Mouse (Mus musculus) heart, postnatal 36 days (tissue): ENCODE data around the gene Card6. TPM values are rescaled to one million over a fixed set of nuclear protein-coding genes. Genes with fewer than 3 reads are reported as not detected.
"Not testable (repeated sequence)": the region's sequence is repeated elsewhere in the genome, so short reads cannot be mapped to it uniquely, and the experiment has no call there.

Source experiments
- DNase-seq, 2 experiments: peaks; one replicate each; pipeline ENCODE4 v3.0.0; 2021 to 2022
- intact Hi-C: fragments of 180-260 bp; cut with DNase I; formaldehyde crosslinking; loops from one replicate; pipeline ENCODE4 v1.15.1; 2025
- total RNA-seq, 2 experiments: library from RNA; stranded (reverse); gene quantifications; 2 replicates each; pipeline ENCODE4 v1.2.3; 2021

Card6 gene
- total RNA-seq, 2 experiments from 2014 or later: 7.3 to 7.4 TPM

DNA sequence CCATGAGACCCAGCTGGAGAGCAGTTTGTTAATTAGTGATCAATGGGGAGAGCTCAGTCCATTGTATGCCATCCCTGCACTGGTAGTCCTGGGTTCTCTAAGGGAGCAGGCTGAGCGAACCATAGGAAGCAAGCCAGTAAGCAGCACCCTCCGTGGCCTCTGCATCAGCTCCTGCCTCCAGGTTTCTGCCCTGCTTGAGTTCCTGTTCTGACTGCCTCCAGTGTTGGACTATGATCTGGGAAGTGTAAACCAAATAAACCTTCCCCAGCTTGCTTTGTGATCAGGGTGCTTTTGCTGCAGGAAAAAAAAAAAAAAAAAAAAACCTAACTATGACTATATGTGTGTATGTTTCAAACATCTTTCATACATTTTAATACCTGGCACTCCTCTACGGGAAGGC is 25.0 kb upstream of the Card6 start:
- intact Hi-C loops: no loop called here
- no peak for DNase-seq

GRCm38 (mm10) chr15:5130887-5131668 is 22.7 kb upstream of the Card6 start:
- DNase-seq, intact Hi-C loops: not testable (repeated sequence)

DNA sequence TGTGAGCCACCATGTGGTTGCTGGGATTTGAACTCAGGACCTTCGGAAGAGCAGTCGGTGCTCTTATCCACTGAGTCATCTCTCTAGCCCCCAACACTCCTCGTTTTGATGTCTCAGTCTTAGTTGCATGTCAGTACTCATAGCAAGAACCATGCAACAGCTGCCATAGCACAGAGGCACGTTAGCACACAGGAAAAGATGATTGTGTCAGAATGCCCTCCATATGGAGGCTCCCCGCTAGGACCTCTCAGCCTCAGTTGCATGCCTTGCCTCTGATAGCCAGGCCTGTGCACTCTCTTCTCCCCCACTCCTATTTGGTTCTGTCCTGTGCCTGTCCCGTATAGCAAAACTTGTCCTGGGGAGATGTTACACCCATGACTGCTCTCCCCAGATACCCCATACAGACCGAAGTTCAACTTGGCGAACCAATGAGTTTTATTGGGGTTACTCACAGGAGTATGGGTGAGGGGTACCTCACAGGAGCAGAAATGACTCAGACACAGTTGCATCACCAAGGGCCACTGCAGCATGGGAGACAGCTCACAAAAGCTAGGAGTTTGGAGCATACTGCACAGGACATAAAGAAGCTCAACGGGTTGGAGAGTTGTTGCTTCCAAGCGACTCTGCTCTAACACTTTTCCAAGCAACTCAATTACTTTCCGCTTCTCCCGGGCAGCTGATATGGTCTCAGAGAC is 20.9 kb upstream of the Card6 start:
- intact Hi-C loops: no loop called here
- no peak for DNase-seq

DNA sequence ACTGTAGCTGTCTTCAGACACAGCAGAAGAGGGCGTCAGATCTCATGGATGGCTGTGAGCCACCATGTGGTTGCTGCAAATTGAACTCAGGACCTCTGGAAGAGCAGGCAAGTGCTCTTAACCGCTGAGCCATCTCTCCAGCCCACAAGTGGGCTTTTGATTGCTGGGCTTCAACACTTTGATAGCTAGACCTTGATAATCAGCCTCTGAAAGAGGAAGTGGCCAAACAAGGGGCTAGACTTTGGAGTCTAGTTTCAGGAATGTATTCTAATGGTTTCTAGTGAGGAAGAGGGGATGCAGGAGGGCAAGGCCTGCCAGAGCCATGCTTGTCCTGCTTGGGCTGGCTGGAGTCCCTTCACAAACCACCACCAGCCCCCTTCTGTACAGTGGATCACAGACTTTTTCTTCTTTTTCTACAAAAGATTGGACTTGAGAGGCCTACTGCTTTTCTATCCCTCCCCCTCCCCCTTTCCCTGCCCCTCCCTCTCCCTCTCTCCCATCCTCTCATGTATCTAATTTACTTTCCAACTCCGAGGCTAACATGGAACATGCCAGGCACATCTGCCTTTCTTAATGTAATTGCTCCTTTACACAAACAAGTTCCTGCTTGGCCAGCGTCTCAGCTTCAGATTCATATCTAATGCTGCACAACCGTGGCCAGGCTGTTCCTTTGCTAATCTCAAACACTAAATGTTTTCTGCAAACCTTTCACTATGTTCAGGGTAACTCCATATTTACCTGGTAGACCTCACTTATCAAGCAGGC is 20.0 kb upstream of the Card6 start:
- intact Hi-C loops: no loop called here
- no peak for DNase-seq

DNA sequence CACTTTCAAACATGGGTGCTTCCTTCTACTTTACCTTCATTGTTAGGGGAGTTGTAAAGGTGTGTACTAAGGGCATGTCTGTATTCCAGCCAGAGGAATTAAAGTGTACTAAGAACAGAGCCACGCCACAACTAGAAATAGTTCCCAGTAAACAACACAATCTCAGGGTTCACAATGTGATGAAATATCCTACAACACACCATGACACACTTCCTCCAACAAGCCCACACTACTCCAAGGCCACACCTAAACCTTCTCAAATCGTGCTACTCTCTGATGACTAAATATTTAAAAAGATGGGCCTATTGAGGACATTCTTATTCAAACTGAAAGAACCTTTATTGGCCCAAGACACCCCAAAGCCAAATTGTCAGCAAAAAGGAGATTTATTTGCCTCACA is 19.1 kb upstream of the Card6 start:
- intact Hi-C loops: no loop called here
- DNase-seq: no peak

DNA sequence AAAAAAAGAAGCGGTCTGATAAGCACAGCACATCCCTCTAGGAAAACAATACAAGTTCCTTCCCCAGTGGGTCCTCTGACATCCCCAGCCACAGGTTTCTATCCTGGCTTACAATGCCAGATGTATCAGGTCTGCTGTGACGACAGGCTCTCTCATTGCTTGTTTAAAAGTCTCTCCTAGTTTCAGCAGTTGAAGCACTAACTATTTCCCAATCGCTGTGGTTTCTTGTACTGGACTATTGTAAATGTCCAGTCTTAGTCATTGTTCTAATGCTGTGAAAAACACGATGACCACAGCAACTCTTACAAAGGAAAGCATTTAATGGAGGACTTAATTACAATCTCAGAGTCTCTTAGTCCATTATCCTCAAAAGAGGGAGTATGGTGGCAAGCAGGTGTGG is 18.1 kb upstream of the Card6 start:
- no peak for DNase-seq
- intact Hi-C loops: no loop called here

- no peak for DNase-seq
- intact Hi-C loops: no loop called here
Measured at GRCm38 (mm10) chr15:5121535-5122313, 13.4 kb upstream of the Card6 start.

- DNase-seq: no peak
- intact Hi-C loops: loop anchor here (5.0 to 10.0 kb wide), 2 partner anchors 38 to 1265 kb away; no protein-coding TSS in a partner anchor
Measured at GRCm38 (mm10) chr15:5119707-5120106, 11.4 kb upstream of the Card6 start.

- DNase-seq: no peak
- intact Hi-C loops: loop anchor here (5.0 to 10.0 kb wide), 2 partner anchors 38 to 1266 kb away; no protein-coding TSS in a partner anchor
Measured at GRCm38 (mm10) chr15:5119192-5119591, 10.9 kb upstream of the Card6 start.

DNA sequence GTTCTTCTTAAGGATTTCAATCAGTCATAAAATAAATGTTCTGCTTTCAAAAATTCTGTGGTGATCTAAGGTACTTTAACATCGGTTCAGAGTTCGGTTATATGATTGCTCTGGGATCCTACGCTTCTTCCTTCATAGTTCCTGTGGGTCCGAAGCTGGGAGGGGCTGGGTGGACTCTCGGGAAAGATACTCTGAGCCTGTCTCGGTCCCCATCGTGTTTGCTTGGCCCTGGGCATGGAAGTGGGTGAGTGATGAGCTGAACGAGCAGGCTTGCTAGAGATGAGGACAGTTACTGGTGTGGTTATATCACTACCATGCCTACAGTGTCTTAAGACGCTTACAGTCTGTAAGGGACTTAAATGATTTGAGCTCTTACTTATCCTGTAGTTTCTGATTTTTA is 10.3 kb upstream of the Card6 start:
- DNase-seq: no peak
- intact Hi-C loops: loop anchor here (5.0 to 10.0 kb wide), 2 partner anchors 39 to 1266 kb away; no protein-coding TSS in a partner anchor

DNA sequence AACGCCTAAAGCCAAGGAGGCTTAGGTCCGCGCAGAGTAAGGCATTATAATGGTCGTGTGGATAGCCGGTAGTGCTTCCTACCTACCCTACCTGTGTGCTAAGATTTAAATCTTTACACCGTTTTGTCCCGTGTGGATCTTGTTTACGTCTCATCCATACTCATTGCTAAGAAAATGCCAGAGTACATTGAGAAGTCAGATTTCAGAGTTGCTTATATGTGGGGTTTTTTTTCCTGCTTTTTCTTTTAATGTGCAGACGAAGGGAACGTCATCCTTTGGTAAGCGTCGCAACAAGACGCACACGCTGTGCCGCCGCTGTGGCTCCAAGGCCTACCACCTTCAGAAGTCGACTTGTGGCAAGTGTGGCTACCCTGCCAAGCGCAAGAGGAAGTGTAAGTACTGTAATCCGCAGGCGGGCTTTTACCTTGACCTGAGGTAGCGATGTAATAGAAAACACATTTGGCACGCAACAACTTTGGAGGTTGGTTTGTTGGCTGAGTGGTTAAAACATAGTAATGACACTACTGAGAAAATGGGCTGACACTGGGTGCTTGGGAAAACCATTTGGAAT is 8.8 kb upstream of the Card6 start:
- intact Hi-C loops: loop anchor here (1.0 to 10.0 kb wide), 3 partner anchors 40 to 1268 kb away; no protein-coding TSS in a partner anchor
- DNase-seq: no peak

DNA sequence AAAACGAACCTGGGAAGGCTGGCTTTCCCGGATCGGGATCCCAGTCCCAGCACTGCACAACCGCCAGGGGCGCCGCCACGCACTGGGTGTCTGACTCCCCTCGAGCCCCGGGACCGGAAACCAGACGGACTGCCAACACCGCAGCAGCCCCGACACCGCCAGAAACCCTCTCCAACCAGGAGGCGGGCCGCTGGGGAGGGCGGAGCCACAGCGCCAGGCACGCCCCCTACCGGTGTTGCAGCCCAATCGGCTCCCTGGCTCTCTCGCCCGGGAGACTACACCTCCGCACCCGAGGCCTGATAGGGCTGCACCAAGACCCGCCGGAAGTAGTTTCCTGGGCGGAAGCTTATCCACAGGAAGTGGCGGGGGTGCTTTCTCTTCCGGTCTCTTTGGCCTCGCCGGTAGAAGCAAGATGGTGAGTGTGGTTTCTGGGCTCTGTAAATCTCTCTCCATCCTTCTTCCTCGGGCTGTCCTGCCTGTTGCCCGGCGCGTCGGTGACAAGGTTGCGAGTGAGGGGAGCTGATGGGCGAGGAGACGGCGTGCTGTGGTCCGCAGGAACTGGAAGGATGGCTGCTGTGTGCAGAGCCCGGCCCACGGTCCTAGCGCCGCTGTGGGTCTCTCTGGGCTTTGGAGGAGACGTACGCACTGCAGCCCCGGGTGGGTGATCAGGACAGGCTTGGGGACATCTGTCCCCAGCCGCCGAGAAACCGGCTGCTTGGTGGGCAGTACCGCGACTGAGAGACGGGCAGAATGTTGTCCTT is 8.1 kb upstream of the Card6 start, which contains the start of gene Rpl37:
Gene Rpl37 (plus strand): TSS at position 376 of the 761 bp plus-strand sequence.
- intact Hi-C loops: loop anchor here (1.0 to 10.0 kb wide), 4 partner anchors 29 to 1268 kb away; no protein-coding TSS in a partner anchor
- peak; percentile 97 to 99 for DNase-seq

DNA sequence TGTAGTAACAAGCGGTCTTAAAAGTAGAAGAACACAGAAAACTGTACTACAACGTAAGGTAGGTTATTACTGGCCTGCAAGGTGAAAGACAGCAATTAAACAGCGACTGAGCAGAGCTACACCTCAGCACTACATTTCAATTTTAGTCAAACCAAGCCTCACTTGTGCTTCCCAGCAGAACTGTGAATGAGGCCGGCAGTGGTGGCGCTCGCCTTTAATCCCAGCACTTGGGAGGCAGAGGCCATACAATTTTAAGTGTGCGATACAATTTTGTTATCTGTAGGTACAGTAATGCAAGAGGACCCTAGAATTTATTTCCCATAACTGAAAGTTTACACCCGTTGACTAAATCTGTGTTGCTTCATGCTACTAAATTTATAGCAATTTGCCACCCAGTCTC is 6.8 kb upstream of the Card6 start:
- no peak for DNase-seq
- intact Hi-C loops: loop anchor here (5.0 to 10.0 kb wide), 2 partner anchors 42 to 1270 kb away; no protein-coding TSS in a partner anchor

DNA sequence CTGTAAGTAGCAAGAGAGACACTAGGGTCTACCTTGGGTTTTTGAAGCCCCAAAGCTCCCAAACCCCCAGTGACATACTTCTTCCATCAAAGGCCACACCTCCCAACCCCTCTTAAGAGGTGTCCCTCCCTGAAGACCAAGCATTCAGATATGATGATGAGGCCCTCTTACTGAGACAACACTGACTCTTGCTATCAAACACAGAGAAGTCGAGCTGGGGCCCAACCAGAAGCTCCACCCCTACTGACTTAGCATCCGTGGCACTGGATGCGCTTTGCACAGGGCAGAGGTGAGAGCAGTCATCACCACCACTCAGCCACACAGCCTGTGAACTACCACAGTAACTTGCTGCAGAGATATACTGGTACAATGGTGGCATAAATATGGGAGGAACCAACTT is 4.3 kb upstream of the Card6 start:
- no peak for DNase-seq
- intact Hi-C loops: loop anchor here (10.0 kb wide), 1 partner anchor 1272 kb away; no protein-coding TSS in a partner anchor

GRCm38 (mm10) chr15:5108655-5109040 is 309 bp upstream of the Card6 start:
- intact Hi-C loops: loop anchor here (10.0 kb wide), 1 partner anchor 1054 kb away; no protein-coding TSS in a partner anchor
- DNase-seq: peak in 1 of 2 experiments; percentile 11

GRCm38 (mm10) chr15:5106293-5106692 is 2.0 kb downstream of the Card6 start:
- intact Hi-C loops: loop anchor here (10.0 kb wide), 1 partner anchor 1051 kb away; no protein-coding TSS in a partner anchor
- no peak for DNase-seq

DNA sequence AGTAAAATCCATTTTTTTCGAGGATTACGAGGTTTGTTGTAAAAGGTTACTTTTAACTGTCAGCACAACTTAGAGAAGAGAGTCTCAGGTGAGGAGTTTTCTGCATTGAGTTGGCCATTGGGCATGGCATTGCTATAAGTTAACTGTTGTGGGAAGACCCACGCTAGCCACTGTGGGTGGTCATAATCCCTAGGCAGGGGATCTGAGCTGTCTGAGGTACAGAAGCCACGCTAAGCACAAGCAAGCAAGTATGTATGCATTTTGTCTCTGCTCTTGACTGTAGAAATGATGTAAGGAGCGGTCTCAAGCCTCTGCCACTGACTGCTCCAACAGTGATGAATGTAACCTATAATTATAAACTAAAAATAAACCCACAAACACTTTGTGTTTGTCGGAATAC is 2.4 kb downstream of the Card6 start:
- no peak for DNase-seq
- intact Hi-C loops: loop anchor here (10.0 kb wide), 1 partner anchor 1051 kb away; no protein-coding TSS in a partner anchor

GRCm38 (mm10) chr15:5102312-5102711 is 6.0 kb downstream of the Card6 start:
- DNase-seq: no peak
- intact Hi-C loops: loop anchor here (2.0 to 10.0 kb wide), 2 partner anchors 14 to 1048 kb away; no protein-coding TSS in a partner anchor

DNA sequence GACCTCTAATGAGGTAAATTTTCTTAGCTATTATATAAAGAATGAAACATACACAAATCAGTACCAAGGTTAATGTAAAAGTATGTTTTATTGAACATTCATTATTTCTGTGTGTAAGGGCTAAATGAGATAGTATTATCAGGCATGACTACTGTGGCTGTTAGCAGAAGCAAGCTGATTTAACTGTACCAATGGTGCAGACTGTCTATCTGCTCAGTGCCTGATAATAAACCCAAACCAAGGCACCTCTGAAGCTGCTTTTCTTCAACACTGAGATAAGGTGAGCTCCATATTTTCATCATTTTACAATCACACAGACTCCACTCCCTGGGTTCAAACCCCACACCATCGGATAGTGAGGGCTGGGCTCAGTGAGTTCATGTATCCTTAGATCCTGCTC is 11.0 kb downstream of the Card6 start:
- intact Hi-C loops: no loop called here
- DNase-seq: no peak
